Mouse (Mus musculus) thymus, postnatal 36 days (tissue): ENCODE results near the gene Slc34a2.

Experiments used
- DNase-seq, 2 experiments: peaks; one replicate each; pipeline ENCODE4 v3.0.0; 2022; ENCODE audit warnings: mixed read lengths in 2 of 2

Slc34a2 gene

DNA sequence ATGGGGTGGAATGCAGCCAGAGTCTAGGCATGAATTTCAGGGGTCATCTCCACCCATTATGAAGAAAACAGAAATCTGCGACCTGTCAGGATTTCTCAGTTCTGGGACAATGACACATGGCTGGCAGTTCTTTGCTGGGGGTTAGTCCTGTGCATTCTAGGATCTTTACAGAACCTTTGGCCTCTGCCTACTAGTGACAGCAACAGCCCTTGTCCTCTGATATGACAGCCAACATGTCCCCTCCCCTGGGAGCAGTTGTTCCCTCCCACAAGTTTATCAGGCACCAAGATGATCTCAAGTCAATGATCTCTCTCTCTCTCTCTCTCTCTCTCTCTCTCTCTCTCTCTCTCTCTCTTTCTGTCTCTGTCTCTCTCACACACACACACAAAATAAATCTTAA, 6.5 kb upstream of the Slc34a2 start:
- DNase-seq = no peak

DNA sequence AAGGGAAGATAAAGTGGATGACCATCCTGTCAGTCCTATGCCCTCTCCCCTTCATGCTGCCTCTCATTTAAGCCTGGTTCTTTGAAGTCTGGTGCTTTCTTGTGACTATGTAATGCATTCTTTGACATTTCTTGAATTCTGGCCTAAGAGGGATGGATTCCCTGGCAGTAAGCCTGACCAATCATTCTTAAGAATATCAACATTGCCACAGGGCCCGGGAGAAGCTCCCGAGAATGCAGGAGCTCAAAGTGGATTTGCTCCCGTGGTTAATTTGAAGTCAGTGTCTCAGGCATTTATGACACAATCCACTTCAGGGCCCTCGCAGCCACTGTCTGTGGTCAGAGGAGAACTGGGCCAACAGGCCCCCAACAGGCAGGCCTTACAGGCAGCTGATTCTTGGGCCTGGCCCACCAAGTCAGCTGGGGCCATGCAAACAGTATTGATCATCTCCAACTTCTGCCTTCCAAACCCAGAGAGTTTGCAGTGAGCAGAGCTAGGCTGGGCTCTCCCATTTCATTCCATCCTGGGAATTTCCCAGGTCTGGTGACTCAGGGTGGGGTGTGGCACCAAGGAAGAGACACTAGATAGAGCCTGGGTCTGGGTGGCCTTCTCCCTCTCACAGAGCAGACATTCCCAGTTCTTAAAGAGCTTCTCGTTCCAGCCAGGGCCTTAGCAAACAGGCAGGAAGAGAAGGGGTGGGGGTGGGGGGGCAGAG, 4.3 kb downstream of the Slc34a2 start:
- no peak for DNase-seq

DNA sequence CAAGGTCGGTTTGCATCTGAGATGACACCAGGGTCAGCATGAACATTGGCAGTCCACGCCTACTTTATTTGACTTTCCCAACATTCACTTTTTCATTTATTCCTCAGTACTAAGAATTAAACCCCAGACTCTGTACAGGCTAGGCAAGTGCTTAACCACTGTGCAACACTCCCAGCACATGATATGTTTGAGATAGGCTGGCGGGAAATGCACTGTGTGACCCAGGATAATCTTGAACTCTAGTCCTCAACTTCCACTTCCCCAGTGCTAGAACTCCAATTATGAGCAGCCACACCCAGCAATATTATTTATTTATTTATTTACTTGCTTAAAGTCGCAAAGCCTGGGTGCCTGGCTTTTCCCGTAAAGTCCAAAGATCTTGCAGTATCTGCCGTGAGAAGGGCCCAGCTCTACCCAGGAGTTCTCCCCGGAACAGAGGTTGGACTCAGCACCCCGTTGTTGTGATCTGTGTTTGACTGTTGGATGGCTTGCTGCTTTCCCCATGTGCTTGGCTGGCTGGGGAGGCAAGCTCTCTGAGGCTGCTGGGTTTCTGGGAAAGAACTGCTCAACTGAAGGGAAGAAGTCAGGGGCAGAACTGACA, 5.0 kb downstream of the Slc34a2 start:
- no peak for DNase-seq

DNA sequence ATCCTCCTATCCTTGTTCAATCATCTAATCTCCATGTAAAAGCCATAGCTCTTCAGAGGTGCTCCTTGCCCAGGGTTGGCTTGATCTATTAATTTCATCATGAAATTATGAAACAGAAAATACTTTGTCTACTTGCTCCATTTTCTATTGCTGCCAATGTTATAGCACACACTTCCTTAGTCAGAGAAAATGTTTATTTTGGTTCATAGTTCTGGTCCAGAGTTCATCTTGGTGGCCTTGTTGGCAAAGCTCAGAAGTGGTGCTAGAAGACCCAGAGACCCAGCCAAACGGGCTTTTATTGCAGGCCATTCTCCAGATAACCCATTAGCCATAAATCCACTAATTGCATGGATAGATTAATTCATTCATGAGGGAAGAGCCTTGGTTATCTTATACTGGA, 5.8 kb downstream of the Slc34a2 start:
- no peak for DNase-seq

DNA sequence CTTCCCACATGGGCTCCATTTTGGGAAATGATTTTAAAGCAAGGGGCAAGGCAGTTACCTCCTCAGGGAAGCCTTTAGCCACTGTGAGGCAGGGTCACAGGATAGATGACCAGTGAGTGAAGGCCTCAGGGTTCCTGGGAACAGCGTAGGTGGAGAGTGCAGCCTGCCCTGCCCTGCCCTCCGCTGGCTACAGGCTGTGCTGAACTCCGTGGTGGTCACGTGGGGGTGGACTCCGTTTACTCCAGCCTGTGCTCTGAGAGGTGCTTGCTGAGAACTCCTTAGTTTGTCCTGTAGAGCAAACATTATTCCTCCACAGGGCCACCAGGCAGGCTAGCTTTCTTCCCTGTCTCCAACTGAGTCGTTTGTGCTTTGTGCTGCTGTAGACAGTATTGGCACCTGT, 10.1 kb downstream of the Slc34a2 start:
- no peak for DNase-seq

DNA sequence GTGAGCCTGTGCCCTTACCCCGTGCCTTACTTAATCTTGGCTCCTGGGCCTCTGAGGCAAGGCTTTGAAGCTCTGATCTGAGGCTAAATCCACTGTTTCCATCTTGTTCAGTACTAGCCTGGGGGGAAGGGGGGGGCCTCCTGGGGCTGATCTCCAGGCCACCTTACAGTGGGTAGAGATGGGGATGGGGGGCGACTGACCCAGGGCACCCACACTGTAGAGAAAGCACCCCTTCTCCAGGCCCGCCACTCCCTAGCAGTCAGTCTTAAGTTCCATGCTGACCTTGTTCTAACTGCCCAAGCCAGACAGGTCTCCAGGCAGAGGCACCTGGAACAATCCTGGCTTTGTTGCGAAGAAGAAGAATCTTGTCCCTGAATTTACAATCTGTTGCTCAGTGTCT, 10.7 kb downstream of the Slc34a2 start:
- DNase-seq = no peak

DNA sequence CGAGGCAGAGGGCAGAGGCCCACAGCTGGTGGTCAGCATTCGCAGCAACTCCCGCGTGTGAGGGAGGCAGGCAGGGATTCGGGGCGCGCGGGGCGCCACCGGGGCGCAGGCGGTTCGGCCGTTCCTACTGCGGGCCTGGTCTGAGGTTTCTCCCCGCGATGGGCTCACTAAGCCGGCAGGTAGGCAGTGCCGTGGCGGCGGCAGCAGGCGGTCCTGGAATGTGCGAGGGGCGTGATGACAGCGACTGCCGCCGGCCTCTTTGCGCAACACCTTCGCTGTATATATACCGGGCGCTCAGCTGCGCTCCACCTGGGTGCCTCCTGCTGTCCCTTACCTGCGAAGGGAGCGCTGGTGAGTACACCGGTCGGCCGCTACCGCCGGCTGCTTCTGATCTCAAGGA, 11.2 kb downstream of the Slc34a2 start:
- DNase-seq = no peak

DNA sequence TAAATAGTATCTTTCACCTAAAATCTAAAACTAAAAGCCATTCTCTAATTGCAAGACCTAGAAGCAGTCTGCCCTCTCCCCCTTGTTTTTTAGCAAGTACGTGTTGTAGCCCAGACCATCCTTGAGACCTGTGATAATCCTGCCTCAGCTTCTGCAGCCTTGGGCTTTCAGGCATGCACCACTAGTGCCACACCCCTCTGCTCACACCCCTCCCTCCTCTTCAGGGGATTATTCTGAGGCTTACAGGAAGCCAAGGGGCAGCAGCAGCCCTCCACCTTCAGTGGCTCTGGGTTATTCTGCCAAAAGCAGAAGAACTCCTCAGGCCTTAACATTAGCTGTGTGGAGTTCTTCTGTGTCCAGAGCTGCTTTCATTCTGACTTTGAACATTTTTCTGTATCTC, 13.1 kb downstream of the Slc34a2 start:
- no peak for DNase-seq

DNA sequence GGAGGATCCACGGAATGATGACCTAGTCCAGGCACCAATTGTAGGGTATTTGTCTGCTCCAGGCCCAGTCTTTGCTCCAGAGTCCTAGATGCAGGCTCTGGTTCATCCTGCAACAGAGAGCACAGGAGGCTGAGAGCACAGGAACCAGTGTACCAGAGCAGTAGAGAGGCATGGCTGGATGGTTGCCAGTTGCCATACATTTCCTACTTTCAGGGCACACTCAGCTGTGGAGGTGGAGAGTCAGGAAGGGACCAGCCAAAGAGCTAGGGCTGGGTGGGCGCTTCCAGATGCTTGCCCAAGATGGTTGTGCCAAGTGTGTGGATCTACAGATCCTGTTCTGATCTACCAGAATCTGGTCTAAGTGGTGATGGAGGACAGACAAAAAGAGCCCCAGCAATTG, 15.4 kb downstream of the Slc34a2 start:
- no peak for DNase-seq

DNA sequence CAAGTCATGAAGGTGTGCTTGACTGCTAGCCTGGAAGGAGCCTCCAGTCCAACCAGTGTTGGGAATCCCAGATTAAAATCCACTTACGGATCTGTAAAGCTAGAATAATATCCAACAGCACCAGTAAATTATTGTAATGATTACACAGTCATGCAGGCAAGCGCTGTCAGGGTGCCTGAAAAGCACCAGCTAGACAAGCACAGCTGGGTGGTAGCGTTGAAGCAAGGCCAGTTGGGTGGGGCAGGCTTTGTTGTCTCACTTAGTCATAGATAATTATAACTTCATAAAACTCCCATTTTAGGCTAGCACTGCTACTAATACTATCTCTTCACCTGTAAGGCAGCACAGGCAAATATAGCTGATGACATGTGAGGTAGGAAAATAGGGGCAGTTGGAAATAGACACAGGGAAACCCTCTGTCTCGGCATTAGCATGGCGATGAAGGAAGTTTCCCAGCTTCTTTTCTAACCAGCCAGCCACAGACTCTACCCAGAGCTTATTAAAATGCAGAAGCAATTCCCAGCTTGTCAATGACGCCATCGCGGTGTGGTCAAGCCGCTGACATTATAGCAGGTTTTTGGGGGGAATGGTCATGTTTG, 23.8 kb downstream of the Slc34a2 start:
- DNase-seq = no peak

DNA sequence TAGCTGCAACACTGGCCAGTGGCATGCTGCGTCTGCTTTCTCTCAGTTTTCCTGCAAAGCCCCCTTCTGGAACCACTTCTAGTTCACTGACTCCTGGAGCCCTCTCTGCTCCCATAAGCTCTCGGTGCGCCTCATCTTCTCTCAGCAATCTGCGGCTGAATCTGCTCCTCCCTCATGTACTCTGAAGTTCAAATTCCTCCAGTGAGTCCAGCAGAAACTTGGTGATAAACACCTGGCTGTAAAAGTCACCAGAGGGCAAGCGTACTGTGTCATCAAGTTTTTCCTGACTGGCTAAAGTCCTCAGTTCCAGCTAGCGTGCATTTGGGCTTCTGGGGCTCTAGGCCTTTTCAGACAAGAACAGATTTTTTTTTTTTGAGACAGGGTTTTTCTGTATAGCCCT, 36.7 kb downstream of the Slc34a2 start:
- DNase-seq = no peak

DNA sequence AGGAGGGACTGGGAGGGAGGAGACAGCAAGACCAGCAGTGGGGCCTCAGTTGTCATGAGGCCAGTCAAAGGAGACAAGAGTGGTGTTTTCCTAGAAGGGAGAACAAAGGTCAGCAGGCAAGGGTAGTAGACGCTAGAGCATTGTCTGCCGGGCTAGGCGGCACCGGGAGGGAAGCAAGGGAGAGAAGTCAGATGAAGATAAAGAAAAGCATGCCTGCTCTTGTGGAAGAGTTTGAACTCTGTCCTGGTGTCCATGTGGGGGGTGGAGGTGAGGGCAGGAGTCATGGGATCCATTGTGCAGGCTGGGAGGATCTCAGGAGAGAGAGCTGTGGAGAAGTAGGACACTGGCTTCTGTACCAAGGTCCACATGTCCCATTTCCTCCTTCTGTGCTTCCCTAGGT, 40.6 kb downstream of the Slc34a2 start:
- no peak for DNase-seq

DNA sequence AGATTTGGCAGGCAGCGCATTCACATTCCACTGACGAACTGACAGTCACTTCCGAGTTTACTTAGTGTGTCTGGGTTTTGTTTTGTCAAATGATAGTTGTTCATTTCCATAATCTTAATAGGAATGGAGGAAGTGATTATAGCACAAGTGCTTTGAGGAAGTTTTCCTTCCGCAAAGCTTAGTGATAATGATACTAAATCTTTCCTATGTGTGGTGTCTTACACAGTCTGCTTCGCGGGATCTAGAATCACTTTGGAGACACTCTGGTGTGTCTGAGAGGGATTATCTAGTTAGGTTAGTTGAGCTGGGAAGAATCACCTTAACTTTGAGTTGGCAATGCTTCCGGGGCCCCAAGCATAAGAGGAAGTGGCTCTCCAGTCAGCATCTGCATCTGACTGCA, 49.6 kb downstream of the Slc34a2 start:
- no peak for DNase-seq

DNA sequence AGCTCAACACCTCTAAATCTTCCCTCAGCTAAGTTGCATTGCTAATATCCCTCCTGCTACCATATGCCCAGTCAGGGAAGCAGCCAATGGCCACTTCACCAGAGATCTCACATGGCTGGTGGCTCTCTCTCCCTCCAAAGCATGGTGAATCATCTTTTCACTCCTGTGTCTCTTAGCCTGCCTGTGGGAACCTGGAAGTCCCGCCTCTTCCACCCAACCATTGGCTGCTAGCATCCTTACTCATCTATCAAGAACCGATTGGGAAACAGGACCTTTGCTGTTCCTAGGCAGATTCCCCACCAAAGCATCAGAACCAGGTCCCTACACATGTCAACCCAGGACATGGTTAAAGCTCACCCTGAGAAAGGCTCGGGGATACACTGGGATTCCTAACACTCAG, 53.5 kb downstream of the Slc34a2 start:
- DNase-seq = no peak

DNA sequence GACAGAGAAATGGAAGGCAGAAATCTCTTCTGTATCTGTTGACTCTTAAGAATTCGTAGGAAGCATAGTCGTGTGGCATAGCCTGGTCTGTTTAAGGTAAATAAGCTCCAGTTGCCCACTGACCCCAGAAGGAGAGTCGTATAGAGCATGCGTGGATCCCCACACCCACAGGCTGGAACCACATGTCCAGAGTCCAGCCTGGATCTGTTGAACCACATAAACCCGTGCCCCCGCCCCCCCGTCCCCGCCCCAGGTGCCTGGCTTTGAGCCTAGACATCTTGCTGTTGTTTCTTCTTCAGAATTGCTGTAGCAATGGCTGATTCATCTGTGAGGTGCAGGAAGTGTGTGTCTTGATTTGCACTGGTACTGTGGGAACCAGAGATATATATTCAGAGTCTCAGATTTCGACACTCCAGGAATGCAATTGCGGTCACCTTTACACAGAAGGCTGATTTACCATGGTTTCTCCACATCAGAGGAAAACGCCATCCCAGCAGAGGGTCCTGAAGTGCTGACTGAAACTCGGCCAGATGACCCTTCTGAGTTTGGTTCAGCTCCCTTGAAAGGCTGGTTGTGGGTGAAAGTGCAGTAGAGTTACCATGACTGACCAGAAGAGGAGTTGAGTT, 64.1 kb downstream of the Slc34a2 start:
- no peak for DNase-seq

DNA sequence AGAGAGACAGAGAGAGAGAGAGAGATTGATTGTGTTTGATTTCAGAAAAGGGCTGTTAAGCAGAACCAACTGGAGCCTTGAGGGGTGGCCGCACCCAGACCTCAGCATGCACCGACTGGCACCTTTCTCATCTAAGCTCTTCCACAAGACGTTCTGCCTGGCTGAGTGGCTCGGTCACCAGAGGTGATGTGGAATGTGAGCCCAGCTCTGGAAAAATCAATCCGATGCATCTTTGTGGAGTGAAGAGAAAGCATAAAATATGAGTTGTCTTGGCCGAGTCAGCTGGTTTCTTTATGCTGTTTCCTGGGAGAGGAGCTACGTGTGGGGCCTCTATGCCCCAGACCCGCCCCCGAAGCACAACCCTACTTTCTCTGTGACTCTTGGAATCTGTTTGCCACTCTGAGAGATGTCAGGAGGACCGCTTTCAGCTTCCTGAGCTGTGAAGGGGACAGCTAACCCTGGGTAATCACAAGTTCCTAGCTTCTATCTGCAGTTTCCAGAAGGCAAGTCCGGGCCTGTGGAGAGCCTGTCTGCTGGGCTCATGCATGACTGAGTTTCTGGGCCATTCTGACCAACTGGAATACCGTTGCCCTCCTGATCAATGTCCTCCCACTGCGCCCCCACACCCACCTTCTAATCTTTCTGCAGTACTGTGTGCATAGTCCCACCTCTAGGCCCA, 66.4 kb downstream of the Slc34a2 start:
- no peak for DNase-seq

DNA sequence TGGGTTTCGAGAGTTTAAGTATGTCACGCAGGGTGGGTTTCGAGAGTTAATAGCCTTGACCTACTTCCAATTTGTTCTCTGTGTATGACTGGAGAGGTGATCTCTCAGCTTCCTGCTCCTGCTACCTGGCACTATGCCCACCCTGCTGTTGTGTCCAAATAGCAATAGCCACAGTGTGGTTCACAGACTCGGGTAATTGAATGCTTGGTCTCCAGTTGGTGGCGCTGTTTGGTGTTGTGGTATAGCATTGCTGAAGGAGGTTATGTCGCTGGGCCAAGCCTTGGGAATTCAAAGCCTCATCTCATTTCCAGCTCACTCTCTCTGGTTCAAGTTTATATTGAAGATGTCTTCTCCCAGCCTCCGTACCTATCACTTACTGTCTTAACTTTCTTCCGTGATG, 67.8 kb downstream of the Slc34a2 start:
- DNase-seq = no peak

DNA sequence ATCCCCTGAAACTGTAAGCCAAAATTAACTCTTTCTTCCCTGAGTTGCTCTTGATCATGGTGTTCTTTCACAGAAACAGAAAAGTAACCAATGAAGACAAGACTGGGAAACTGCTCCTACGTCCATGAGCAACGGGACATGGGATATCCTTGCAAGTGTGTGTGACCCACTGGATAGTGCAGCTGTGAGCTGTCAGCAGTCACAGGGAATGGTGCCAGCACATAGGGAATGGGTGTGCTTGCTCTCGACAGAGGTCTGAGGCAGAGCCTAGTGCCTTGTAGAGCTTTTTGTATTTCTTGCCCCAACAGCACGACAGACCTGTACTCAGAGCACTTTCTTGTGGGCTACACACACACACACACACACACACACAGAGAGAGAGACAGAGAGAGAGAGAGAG, 68.2 kb downstream of the Slc34a2 start:
- no peak for DNase-seq

DNA sequence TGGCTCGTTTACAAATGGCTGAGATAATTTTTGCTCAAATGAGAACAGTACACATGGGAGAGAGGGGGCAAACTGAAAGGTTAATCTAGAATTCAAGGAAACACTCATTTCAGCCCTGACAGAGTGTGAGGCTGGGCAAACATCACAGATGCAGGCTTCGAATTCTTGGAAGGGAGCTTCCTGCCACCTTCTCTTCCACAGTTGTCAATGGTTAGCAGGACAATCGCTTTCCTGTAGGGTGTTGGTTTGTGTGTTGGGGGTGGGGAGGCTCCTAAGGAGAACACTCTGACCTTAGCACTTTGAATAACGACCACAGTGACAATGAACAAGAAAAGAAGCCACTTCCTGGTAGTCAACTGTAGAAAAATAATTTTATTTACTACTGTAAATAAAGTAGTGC, 68.8 kb downstream of the Slc34a2 start:
- DNase-seq = no peak

DNA sequence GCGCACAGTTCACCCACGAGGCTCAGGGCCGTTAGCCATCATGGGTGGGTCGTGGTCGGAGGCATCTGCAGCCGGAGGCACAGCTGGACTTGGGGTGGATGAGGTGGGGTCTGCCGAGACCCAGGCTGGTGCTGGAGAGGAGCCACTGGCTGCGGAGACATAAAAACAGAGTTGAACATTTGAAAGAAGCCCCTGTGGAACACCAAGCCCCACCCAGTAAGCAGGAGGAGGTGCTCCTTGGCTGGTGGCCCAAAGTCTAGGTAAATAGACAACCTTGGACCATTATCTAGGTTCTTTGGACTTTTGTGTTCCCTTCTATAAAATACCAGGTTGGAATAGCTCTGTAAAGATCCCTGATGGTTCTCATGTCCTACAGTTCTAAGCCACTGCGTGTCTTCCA, 70.1 kb downstream of the Slc34a2 start:
- DNase-seq = no peak

DNA sequence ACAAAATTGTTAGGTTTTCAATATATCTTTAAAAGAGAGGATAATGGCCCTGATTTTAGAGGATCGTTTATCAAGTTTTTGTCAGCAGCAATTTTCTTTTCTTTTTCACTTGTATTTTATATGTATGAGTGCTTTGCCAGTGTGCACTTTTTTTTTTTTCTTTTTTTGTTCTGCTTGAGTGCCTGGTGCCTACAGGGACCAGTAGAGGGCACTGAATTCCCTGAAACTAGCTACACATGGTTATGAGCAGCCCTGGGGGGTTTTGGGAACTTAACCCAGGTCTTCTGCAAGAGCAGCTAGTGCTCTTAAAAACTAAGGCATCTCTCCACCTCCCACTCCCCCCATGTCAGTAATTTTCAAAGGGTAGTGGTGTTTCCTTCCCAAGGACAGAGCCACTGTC, 70.8 kb downstream of the Slc34a2 start:
- DNase-seq = no peak

DNA sequence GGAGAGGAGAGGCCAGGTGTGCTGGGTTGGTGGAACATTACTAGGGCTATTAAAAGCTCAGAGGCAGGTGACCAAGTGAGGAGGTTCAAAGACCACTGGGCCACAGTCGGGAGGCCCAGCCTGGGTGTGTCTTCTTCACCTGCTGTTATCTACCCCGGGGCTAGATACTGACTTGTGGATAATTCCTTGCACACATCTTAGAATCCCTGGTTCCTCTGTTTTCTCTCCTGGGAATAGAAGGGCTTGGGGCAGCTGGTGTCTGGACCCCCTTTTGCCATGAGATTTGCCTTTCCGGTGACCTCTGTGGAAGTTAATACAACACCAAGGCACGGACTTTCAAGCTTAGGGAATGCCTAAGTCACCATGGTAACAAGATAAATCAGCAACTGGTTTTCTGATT, 72.3 kb downstream of the Slc34a2 start:
- DNase-seq = no peak

DNA sequence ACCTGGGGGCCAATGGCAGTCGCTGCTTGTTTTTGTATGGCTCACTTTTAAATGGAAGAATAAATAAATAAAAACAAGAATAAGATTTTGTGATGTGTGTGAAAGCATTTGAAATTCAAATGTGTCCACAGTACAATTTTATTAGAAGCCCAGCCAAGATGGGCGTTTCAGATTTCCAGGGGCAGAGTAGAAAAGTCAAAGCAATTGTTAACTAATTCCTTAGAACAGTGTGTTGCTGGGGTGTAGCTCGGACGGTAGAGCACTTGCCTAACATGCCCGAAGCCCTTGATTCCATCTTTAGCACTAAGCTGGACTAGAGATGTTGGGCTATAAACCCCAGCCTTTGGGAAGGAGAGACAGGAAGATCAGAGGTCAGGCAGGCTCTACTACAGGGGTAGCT, 73.2 kb downstream of the Slc34a2 start:
- DNase-seq = no peak

DNA sequence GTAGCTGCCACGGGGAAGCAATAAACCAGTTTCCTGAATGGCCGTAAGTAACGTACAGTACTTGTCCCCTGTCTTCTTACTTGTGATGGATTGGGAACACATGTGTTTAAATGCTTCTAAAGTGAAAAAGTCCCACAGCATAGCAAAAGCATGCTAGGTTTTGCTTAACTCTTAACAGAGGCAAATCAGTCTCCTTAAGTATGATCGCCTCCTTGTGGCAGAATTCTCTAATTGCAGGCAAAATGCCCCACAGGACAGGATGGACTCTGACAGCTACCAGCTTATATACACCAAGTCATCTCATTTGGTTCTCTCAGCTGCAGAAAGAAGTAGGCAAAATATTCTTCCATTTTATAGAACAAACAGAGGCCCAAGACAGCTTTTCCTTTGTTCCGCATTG, 75.1 kb downstream of the Slc34a2 start:
- DNase-seq = no peak
